Mouse (Mus musculus): ENCODE data around the gene Epor.

- TF ChIP-seq CTCF (IDR thresholded peaks at IDR 0.05; ENCODE audit: extremely low read depth, insufficient read length, insufficient replicate concordance, low read depth, low read length) (no peak), POLR2A (IDR thresholded peaks at IDR 0.05; ENCODE audit: low read depth, low read length) (no peak)
These were observed 1.8 kb downstream of the Epor start for GRCm38 (mm10) chr9:21961366-21961980.

All from small intestine, adult 2 months (tissue).